Mouse (Mus musculus): Measurements from ENCODE around the gene Gabrb2. TPM values are rescaled to one million over a fixed set of nuclear protein-coding genes. Genes with fewer than 3 reads are reported as not detected.

Gene Gabrb2
- not detected in 2 replicates for polyA plus RNA-seq (2012; rRNA removed)

DNA sequence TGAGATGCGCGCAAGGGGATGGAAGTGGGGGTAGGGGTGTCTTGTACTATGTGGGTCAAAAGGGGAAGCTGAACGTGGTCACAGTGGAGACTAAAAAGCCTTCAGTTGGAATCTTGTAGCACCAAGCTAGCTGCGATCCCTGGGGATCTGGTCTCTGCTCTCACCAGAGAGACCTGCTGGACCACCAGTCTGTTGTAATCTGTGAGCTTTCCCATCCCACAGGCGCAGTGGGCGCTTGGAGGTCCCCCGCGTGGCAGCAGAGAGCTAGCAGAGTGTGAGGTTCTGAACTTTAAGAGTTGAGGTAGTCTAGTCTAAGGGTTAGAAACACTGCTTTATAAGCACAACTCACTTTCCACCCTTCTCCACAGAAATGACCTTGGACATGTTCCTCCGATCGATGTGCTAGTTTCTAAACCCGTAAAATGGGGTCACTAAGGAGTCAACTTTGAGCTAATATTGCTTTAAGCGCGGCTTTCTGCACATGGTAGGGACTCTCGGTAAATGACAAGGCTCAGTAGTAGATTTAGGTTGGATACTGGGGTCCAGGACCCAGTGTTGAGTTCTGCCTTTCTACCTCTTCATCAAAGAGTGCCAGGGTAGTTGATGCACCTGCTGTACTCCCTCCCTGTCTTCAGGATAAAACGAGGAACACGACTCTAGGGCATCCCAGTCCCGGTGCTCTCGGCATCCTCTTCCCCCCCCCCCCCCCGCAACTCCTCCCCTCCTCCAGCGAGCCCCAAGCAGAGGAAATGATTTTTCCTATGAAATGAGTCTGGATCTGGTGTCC is at the start of gene Gabrb2:
Gene Gabrb2, plus strand, starts transcription at position 762 of the 787 bp plus-strand sequence.
- TF ChIP-seq POLR2A (IDR thresholded peaks at IDR 0.05; ENCODE audit: low read depth, low read length) (no peak), CTCF (IDR thresholded peaks at IDR 0.05; ENCODE audit: extremely low read depth, insufficient read depth, insufficient read length, insufficient replicate concordance) (no peak)
- H3K4me1 ChIP-seq (ENCODE audit: control insufficient read depth, insufficient read depth, insufficient read length): no peaks in the 10 kb centered on the region
- DNase-seq (ENCODE audit: low read depth in 1 of 2, low spot score in 2 of 2): no peak
- H3K4me3 ChIP-seq (ENCODE audit: extremely low read depth, insufficient read depth, insufficient read length): no peak within 1 kb of the TSS
- no peak within 1 kb of the TSS for H3K27ac ChIP-seq (ENCODE audit: insufficient read depth, low read length)
- H3K36me3 ChIP-seq (ENCODE audit: control insufficient read depth, insufficient read depth, low read length): no peaks in the 10 kb centered on the region
- WGBS: 32% methylated on average over 20 of the region's 20 CpGs
- H3K27me3 ChIP-seq (ENCODE audit: control insufficient read depth, insufficient read depth, low read length): no peaks in the 10 kb centered on the region

DNA sequence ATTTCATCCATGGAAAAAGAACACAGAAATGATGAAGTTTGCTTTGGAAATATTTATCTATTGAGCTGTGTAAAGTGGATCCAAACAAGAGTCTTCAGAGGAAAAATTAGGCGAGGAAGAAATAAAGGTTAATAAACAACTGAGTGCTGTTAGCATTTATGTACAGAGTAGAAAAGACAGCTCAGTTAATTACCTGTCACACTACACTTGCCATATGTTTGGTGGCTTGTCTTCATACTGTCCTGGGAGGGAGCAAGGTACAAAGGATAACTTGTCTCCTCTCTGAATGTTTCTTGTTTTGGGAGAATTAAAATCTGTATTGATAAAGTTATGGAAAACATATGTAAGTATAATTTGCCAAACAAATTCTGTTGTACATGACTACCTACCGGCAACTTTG is 40.6 kb upstream of the Gabrb2 start:
- WGBS: 81% methylated on average over 2 of the region's 2 CpGs
- H3K4me1 ChIP-seq (ENCODE audit: control insufficient read depth, insufficient read depth, insufficient read length): no peaks in the 10 kb centered on the region
- H3K27me3 ChIP-seq (ENCODE audit: control insufficient read depth, insufficient read depth, low read length): no peaks in the 10 kb centered on the region
- no peaks in the 10 kb centered on the region for H3K36me3 ChIP-seq (ENCODE audit: control insufficient read depth, insufficient read depth, low read length)
- no peak for TF ChIP-seq POLR2A (IDR thresholded peaks at IDR 0.05; ENCODE audit: low read depth, low read length)
- no peak for TF ChIP-seq CTCF (IDR thresholded peaks at IDR 0.05; ENCODE audit: extremely low read depth, insufficient read depth, insufficient read length, insufficient replicate concordance)
- H3K4me3 ChIP-seq (ENCODE audit: extremely low read depth, insufficient read depth, insufficient read length): no peak overlapping the region
- H3K27ac ChIP-seq (ENCODE audit: insufficient read depth, low read length): no peak overlapping the region
- DNase-seq (ENCODE audit: low read depth in 1 of 2, low spot score in 2 of 2): no peak

DNA sequence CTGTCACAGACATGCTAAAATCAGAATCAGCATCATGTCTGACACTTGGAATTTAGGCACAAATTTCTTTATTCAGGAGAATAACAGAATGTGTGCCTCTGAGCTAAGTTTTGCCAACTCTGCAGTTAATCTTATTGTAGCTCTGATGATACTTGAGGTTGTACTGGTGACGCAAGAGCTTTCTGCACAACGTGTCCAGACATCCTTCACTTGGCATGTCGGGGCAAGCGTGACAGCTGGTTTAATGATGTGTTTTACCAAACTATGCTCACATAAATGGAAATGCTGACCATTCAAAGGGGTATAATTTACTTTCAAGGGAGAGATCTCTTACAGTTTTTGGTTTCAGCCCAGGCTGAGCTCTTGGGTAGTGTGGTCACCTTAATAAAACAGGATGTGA is 33.1 kb upstream of the Gabrb2 start:
- no peak for DNase-seq (ENCODE audit: low read depth in 1 of 2, low spot score in 2 of 2)
- Histone ChIP-seq H3K27me3 (ENCODE audit: control insufficient read depth, insufficient read depth, low read length) (no peaks in the 10 kb centered on the region), H3K4me3 (ENCODE audit: extremely low read depth, insufficient read depth, insufficient read length) (no peak overlapping the region), H3K4me1 (ENCODE audit: control insufficient read depth, insufficient read depth, insufficient read length) (no peaks in the 10 kb centered on the region), H3K27ac (ENCODE audit: insufficient read depth, low read length) (no peak overlapping the region), H3K36me3 (ENCODE audit: control insufficient read depth, insufficient read depth, low read length) (no peaks in the 10 kb centered on the region)
- TF ChIP-seq POLR2A (IDR thresholded peaks at IDR 0.05; ENCODE audit: low read depth, low read length) (no peak), CTCF (IDR thresholded peaks at IDR 0.05; ENCODE audit: extremely low read depth, insufficient read depth, insufficient read length, insufficient replicate concordance) (no peak)
- WGBS: 85% methylated on average over 4 of the region's 4 CpGs

DNA sequence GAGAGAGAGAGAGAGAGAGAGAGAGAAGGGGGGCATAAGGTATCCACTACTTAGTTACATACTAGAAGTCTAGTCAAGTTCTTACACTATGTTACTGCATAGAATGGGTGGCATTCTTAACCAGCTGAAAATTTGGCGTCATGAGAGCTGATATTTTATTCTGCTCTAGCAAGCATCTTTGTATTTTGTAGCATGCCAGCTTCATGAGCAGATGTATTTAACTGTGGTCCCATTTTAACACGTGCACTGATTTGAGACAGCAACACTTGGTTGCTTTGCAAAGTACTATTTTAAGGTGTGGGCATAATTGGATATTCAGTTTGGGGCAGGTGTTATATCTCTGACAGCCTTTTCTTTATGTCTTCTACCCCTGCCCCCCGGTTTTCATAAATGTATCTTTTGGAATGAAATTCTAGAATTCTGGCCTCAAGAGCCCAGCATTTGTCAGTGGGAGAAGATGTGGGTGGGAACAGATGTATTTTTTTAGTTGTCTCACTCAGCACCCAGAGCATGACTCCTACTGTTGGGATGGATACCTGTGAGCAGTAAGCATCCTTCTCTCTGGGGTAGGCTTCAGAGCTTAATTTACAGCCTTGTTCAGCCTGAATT is 28.8 kb upstream of the Gabrb2 start:
- Histone ChIP-seq H3K36me3 (ENCODE audit: control insufficient read depth, insufficient read depth, low read length) (no peaks in the 10 kb centered on the region), H3K27ac (ENCODE audit: insufficient read depth, low read length) (no peak overlapping the region), H3K4me3 (ENCODE audit: extremely low read depth, insufficient read depth, insufficient read length) (no peak overlapping the region), H3K27me3 (ENCODE audit: control insufficient read depth, insufficient read depth, low read length) (no peaks in the 10 kb centered on the region), H3K4me1 (ENCODE audit: control insufficient read depth, insufficient read depth, insufficient read length) (no peaks in the 10 kb centered on the region)
- 73% methylated on average over 3 of the region's 3 CpGs for WGBS
- TF ChIP-seq CTCF (IDR thresholded peaks at IDR 0.05; ENCODE audit: extremely low read depth, insufficient read depth, insufficient read length, insufficient replicate concordance) (no peak), POLR2A (IDR thresholded peaks at IDR 0.05; ENCODE audit: low read depth, low read length) (no peak)
- no peak for DNase-seq (ENCODE audit: low read depth in 1 of 2, low spot score in 2 of 2)

DNA sequence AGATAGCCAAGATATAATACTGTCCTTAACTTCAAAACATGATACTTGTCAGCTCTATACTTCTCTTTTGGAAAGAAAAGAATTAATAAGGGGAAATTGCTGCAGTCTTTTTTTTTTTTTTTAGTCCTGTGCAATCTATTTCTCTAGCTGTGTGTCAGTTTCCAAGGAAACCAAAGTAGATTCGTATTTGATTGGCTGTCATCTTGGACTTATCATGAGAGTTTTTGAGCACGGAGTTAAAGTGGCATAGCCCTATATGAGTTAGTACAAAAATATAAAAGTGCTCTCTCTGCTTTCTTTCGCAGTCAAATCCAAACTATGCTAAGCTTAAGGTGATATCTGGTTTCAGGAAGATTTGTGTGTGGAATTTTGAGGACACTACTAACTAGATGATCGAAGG is 26.1 kb upstream of the Gabrb2 start:
- Histone ChIP-seq H3K4me3 (ENCODE audit: extremely low read depth, insufficient read depth, insufficient read length) (no peak overlapping the region), H3K27me3 (ENCODE audit: control insufficient read depth, insufficient read depth, low read length) (no peaks in the 10 kb centered on the region), H3K4me1 (ENCODE audit: control insufficient read depth, insufficient read depth, insufficient read length) (no peaks in the 10 kb centered on the region), H3K36me3 (ENCODE audit: control insufficient read depth, insufficient read depth, low read length) (no peaks in the 10 kb centered on the region), H3K27ac (ENCODE audit: insufficient read depth, low read length) (no peak overlapping the region)
- TF ChIP-seq CTCF (IDR thresholded peaks at IDR 0.05; ENCODE audit: extremely low read depth, insufficient read depth, insufficient read length, insufficient replicate concordance) (no peak), POLR2A (IDR thresholded peaks at IDR 0.05; ENCODE audit: low read depth, low read length) (no peak)
- WGBS: 80% methylated on average over 4 of the region's 4 CpGs
- DNase-seq (ENCODE audit: low read depth in 1 of 2, low spot score in 2 of 2): no peak

DNA sequence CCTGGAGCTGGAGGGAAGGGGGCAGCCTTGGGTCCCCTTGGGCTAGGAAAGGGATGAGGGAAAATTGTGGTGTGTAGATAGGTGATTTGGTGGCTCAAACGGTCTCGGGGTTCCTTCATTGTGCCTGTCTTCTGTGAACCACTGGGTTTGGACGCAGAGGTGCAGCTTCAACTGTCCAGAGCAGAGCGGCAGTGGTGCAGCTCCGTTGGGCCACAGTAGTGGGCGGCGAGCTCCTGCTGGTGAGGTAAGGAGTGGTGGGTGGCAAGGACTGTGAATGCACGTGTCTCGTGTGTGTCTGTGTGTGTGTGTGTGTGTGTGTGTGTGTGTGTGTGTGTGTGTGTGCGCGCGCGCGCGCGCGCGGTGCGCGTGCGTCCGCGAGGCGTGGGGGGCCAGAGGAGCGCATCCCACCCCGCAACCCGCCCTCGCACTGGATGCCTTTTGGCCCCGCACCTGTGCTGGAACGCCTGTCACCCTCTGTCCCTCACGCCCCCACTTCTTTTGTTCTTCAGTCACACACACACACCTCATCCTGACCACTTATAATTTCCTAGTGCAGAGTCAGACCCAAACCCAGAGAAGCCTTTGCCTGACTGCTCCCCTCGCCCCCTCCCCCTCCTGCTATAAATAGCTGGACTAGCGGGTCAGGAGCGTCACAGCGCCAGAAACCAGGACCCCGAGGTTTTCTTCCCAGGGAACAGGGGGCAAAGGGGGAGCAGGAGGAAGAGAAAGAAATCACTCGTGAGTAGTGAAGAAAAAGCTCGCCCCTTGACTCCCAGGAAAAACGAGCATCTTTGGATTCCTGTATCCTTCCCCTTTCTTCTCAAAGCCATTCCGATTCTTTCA is 455 bp downstream of the Gabrb2 start:
- no peak overlapping the region for H3K4me3 ChIP-seq (ENCODE audit: extremely low read depth, insufficient read depth, insufficient read length)
- no peaks in the 10 kb centered on the region for H3K27me3 ChIP-seq (ENCODE audit: control insufficient read depth, insufficient read depth, low read length)
- H3K36me3 ChIP-seq (ENCODE audit: control insufficient read depth, insufficient read depth, low read length): no peaks in the 10 kb centered on the region
- TF ChIP-seq POLR2A (IDR thresholded peaks at IDR 0.05; ENCODE audit: low read depth, low read length): no peak
- no peak for TF ChIP-seq CTCF (IDR thresholded peaks at IDR 0.05; ENCODE audit: extremely low read depth, insufficient read depth, insufficient read length, insufficient replicate concordance)
- DNase-seq (ENCODE audit: low read depth in 1 of 2, low spot score in 2 of 2): no peak
- no peak overlapping the region for H3K27ac ChIP-seq (ENCODE audit: insufficient read depth, low read length)
- no peaks in the 10 kb centered on the region for H3K4me1 ChIP-seq (ENCODE audit: control insufficient read depth, insufficient read depth, insufficient read length)
- 5% methylated on average over 21 of the region's 40 CpGs for WGBS
